Mouse (Mus musculus) embryonic facial prominence, embryonic 13.5 days (tissue): ENCODE measurements around the gene Gm20479. TPM values are rescaled to one million over a fixed set of nuclear protein-coding genes. Genes with fewer than 3 reads are reported as not detected.

ENCODE experiments used
- ATAC-seq: fragments of 200-750 bp; cut with Nextera tagmentation; 2 replicates; pipeline ENCODE4 v1.8.0; 2017; ENCODE audit warnings: low read depth; ENCODE audit not compliant: insufficient number of reproducible peaks, insufficient read depth, low FRiP score, low TSS enrichment
- H3K27ac ChIP-seq: fragments of 300-500 bp; sonication (generic); 2 replicates; pipeline ENCODE4 v1.5.1; 2015; ENCODE audit warnings: moderate library complexity, mild to moderate bottlenecking, inconsistent platforms
- H3K27me3 ChIP-seq: fragments of 300-500 bp; sonication (generic); 2 replicates; pipeline ENCODE4 v1.6.1; 2015; ENCODE audit warnings: mild to moderate bottlenecking, inconsistent platforms
- H3K36me3 ChIP-seq: fragments of 300-500 bp; sonication (generic); 2 replicates; pipeline ENCODE4 v1.6.1; 2015; ENCODE audit warnings: mild to moderate bottlenecking, inconsistent platforms
- H3K4me1 ChIP-seq: fragments of 300-500 bp; sonication (generic); 2 replicates; pipeline ENCODE4 v1.6.1; 2015; ENCODE audit warnings: inconsistent platforms
- H3K4me2 ChIP-seq: fragments of 300-500 bp; sonication (generic); 2 replicates; pipeline ENCODE4 v1.6.1; 2015; ENCODE audit warnings: moderate library complexity, mild to moderate bottlenecking, inconsistent platforms
- H3K4me3 ChIP-seq: fragments of 300-500 bp; sonication (generic); 2 replicates; pipeline ENCODE4 v1.5.1; 2015; ENCODE audit warnings: mild to moderate bottlenecking, inconsistent platforms
- H3K9ac ChIP-seq: fragments of 300-500 bp; sonication (generic); 2 replicates; pipeline ENCODE4 v1.6.1; 2015; ENCODE audit warnings: mild to moderate bottlenecking, inconsistent platforms
- H3K9me3 ChIP-seq: fragments of 300-500 bp; sonication (generic); 2 replicates; pipeline ENCODE4 v1.6.1; 2016; ENCODE audit warnings: inconsistent platforms
- WGBS: fragments of 180-500 bp; shearing (Covaris S2); methylation state at CpG from one replicate; pipeline ENCODE4 v1.1.7; 2015; ENCODE audit warnings: mixed read lengths; 5-methylcytosine and 5-hydroxymethylcytosine counted together
- polyA plus RNA-seq: library from polyadenylated mRNA; unstranded; fragments of >200 nt; fragmentation: Nextera tagmentation; extraction: Ambion mirVana; gene quantifications from 2 replicates; pipeline ENCODE4 v1.2.1, GENCODE M21; 2015

Gene Gm20479
- polyA plus RNA-seq, 1 experiment from 2014 or later: not detected

DNA sequence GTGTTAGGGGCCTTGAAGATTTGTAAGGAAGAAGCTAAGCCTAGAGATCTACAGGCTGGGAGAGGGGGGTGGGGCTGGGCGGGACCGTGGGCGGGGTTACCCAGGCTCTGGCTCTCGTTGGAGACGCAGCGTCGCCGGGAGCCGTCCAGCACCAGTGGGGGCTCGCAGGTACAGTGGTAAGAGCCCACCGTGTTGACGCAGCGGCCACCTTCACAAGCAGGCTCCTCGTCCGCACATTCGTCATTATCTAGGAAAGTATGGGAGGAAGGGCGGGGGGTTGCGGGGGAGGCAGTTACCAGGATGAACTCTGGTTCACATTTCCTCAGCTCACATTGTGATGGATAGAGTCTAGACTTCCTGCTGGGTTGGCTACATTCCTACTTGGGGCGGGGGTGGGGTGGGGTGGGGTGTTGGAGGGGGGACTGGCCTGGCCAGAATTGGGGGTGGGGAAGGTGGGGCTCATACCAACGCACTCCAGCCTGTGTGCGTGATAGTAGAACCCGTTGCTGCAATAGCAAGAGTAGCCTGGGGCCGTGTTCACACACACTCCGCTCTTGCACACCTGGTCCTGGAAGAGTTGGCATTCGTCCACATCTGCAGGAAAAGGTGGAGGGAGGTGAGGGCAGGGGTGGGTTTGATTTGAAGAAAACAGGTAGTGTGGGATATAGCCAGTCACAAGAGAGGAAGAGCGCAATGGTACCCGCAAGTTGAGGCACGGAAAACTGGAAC is 48.2 kb downstream of the Gm20479 start:
- no peak overlapping the region for H3K9ac ChIP-seq
- WGBS: 7% methylated on average over 28 of the region's 28 CpGs
- H3K4me2 ChIP-seq: peak overlapping the region; percentile 59
- H3K4me1 ChIP-seq: peaks cover 12% of the 10 kb centered on the region; the same call in 1 of the 2 replicates
- H3K9me3 ChIP-seq: peaks cover 4% of the 10 kb centered on the region; the same call in 1 of the 2 replicates
- H3K4me3 ChIP-seq: peak overlapping the region; percentile 35
- H3K27ac ChIP-seq: peak overlapping the region; percentile 24; the same call in 1 of the 2 replicates
- peaks cover 19% of the 10 kb centered on the region for H3K36me3 ChIP-seq
- peaks cover 26% of the 10 kb centered on the region for H3K27me3 ChIP-seq
- peak; percentile 43; the same call in 1 of the 2 replicates for ATAC-seq

DNA sequence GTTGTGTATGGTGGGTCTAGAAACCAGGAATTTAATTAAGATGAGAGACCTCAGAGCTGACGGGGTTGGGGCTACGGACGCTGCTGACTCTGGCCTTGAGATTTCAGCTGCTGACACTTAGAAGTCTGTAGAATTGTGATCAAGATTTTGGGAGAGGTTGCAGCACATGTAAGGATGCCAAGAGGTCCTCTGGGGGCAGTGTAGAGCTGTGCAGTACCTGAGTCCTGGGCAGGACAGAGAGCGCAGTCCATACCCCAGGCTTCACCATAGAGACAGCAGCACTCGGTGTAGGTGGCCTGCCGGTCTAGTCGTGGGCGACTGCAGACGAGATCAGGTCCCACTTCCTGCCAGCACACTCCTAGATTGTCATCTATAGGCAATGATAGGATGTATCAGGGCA is 49.7 kb downstream of the Gm20479 start:
- no peak for ATAC-seq
- Histone ChIP-seq H3K4me3 (no peak overlapping the region), H3K27me3 (peaks cover 26% of the 10 kb centered on the region), H3K27ac (no peak overlapping the region), H3K4me1 (peaks cover 12% of the 10 kb centered on the region; the same call in 1 of the 2 replicates), H3K9ac (no peak overlapping the region), H3K4me2 (no peak overlapping the region), H3K36me3 (peaks cover 5% of the 10 kb centered on the region), H3K9me3 (no peaks in the 10 kb centered on the region)
- WGBS: 56% methylated on average over 9 of the region's 9 CpGs

DNA sequence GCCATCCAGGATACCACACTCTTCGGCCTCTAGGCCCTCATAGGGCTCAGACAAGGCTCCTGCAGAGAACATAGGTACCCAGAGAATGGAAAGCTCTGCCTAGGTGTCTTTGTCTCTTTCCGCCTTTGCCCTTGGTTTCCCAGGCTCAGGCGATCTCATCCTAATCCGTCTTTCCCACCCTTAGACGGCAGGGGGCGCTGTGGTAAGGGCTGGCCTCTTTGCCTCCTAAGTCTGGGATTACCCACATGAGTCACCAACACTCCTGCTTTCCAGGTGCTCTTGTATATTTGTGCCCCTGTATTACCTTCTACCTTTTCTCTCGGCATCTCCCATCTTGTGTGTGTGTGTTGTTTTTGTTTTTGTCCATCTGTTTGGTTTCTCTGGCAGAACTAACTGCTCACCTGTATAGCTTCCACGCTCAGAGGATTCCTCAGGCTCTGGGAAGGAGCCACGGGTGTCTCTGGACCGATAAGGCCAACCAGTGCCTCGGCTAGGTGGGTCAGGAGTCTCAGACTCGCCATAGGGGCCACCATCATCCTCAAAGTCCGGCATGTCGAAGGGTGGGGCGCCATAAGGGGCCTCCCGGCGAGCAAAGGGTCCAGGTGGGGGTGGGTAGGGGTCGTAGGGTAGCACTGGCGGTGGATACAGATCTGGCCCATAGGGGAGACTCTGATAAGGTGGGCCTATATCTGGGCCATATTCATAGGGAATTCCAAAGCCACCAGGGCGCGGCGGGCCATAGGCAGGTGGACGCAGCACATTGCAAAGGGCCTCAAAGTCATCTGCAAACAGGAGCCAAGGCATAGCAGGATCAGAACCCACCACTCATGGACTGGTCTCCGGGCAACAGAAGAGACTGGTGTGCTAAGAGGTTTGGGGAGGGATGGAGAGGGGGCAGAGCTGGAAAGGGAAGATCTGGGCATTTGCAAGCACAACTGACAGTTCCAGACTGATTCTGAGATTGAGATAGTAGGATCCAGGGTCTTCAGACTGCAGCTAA is 50.8 kb downstream of the Gm20479 start:
- Histone ChIP-seq H3K27me3 (peaks cover 21% of the 10 kb centered on the region), H3K4me1 (peaks cover 12% of the 10 kb centered on the region; the same call in 1 of the 2 replicates), H3K9me3 (no peaks in the 10 kb centered on the region), H3K4me2 (no peak overlapping the region), H3K27ac (no peak overlapping the region), H3K36me3 (peaks cover 4% of the 10 kb centered on the region; the same call in 1 of the 2 replicates), H3K4me3 (no peak overlapping the region), H3K9ac (no peak overlapping the region)
- no peak for ATAC-seq
- 77% methylated on average over 24 of the region's 24 CpGs for WGBS

DNA sequence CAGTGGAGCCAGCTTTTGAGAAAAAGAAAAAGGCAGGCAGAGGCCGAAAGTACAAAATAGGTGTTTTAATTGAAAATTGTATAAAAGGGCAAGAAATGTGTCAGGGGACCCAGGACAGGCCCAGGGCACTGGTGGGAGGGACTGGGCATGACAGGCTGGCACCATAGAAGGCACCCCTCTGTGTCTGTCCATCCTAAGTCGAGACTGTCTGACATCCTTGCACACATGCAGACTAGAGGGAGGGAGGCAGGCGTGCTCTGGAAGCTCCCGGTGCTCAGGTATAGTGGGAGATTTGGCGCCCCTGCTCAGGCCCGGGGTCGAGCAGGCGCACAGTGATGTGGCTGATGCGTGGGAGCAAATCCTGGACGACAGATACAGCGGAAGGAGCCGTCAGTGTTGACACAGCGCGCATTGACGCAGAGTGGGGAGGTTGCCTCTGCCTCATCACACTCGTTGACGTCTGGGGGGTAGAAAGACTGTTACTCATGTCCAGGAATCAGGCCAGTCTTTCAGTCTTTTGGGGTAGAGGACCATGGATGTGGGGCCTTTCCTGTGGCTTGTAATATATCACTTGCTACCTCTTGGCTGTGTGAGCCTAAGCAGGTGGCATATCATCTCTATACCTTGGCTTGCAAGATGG is 52.0 kb downstream of the Gm20479 start:
- Histone ChIP-seq H3K36me3 (peaks cover 4% of the 10 kb centered on the region; the same call in 1 of the 2 replicates), H3K9me3 (no peaks in the 10 kb centered on the region), H3K9ac (no peak overlapping the region), H3K4me2 (no peak overlapping the region), H3K4me3 (no peak overlapping the region), H3K27ac (no peak overlapping the region), H3K27me3 (peaks cover 9% of the 10 kb centered on the region), H3K4me1 (peaks cover 8% of the 10 kb centered on the region; the same call in 1 of the 2 replicates)
- WGBS: 80% methylated on average over 17 of the region's 17 CpGs
- ATAC-seq: no peak

Other genes starting within 250 kb of the Gm20479 start
- 8.0 and 15.6 TPM in 2 replicates for gene Cyp2f2, start 237.5 kb downstream of the Gm20479 start, polyA plus RNA-seq
- gene Cyp2t4, start 203.7 kb downstream of the Gm20479 start, polyA plus RNA-seq: 0.25 and 0.32 TPM in 2 replicates
- 69.2 and 77.7 TPM in 2 replicates for gene Egln2, start 190.6 kb downstream of the Gm20479 start, polyA plus RNA-seq
- gene Rab4b, start 178.5 kb downstream of the Gm20479 start, polyA plus RNA-seq: 72.2 and 74.2 TPM in 2 replicates
- gene Gm21983, start 176.3 kb downstream of the Gm20479 start, polyA plus RNA-seq: 2.2 and 5.2 TPM in 2 replicates
- gene Mia, start 176.3 kb downstream of the Gm20479 start, polyA plus RNA-seq: 60.5 and 96.6 TPM in 2 replicates
- 4.1 and 4.5 TPM in 2 replicates for gene BC024978, start 161.6 kb downstream of the Gm20479 start, polyA plus RNA-seq
- gene Snrpa, start 161.1 kb downstream of the Gm20479 start, polyA plus RNA-seq: 292 and 298 TPM in 2 replicates
- 5.7 and 8.3 TPM in 2 replicates for gene Itpkc, start 128.8 kb downstream of the Gm20479 start, polyA plus RNA-seq
- gene Coq8b, start 124.4 kb downstream of the Gm20479 start, polyA plus RNA-seq: 19.0 and 20.5 TPM in 2 replicates
- 33.8 and 35.7 TPM in 2 replicates for gene Numbl, start 99.0 kb downstream of the Gm20479 start, polyA plus RNA-seq
- 32.0 and 40.3 TPM in 2 replicates for gene Ltbp4, start 19.7 kb downstream of the Gm20479 start, polyA plus RNA-seq
- 61.5 and 70.6 TPM in 2 replicates for gene Shkbp1, start 1.4 kb downstream of the Gm20479 start, polyA plus RNA-seq
- 0.56 and 0.73 TPM in 2 replicates for gene Sptbn4, start 90.3 kb upstream of the Gm20479 start, polyA plus RNA-seq
- 46.1 and 52.9 TPM in 2 replicates for gene Blvrb, start 90.6 kb upstream of the Gm20479 start, polyA plus RNA-seq
- 33.6 and 38.2 TPM in 2 replicates for gene Sertad3, start 116.3 kb upstream of the Gm20479 start, polyA plus RNA-seq
- 34.7 and 40.1 TPM in 2 replicates for gene Sertad1, start 129.5 kb upstream of the Gm20479 start, polyA plus RNA-seq
- 5.8 and 6.3 TPM in 2 replicates for gene Prx, start 141.9 kb upstream of the Gm20479 start, polyA plus RNA-seq
- gene Hipk4, start 165.8 kb upstream of the Gm20479 start, polyA plus RNA-seq: 0.92 and 1.1 TPM in 2 replicates
- gene Pld3, start 195.8 kb upstream of the Gm20479 start, polyA plus RNA-seq: 76.5 and 81.8 TPM in 2 replicates
- 31.3 and 32.8 TPM in 2 replicates for gene 2310022A10Rik, start 195.8 kb upstream of the Gm20479 start, polyA plus RNA-seq
- gene Akt2, start 234.1 kb upstream of the Gm20479 start, polyA plus RNA-seq: 103 and 106 TPM in 2 replicates